Mouse (Mus musculus): Measurements from ENCODE around the gene Fgfr2.

Fgfr2 gene

GRCm38 (mm10) chr7:131846066-131846905 is 1276.9 kb downstream of the Fgfr2 start:
- no peak for DNase-seq

DNA sequence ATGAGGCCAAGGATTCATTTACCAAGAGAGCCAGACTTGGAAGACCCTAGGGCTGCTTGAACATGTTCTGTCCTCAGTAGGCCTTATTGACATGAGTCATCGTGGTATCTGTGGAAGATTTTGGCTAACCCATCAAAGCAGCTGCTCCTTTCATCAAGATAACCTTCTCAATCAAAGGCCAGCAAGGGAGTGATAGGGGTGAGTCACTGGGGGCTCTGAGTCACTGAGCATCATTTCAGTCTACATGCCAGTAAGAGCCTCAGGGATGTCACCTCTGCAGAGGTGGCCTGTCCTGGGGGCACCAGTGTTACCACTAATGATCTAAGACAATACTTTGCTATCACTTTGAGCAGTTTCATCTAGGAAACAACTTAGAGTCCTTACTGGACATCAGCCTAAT is 1292.9 kb downstream of the Fgfr2 start:
- no peak for DNase-seq

DNA sequence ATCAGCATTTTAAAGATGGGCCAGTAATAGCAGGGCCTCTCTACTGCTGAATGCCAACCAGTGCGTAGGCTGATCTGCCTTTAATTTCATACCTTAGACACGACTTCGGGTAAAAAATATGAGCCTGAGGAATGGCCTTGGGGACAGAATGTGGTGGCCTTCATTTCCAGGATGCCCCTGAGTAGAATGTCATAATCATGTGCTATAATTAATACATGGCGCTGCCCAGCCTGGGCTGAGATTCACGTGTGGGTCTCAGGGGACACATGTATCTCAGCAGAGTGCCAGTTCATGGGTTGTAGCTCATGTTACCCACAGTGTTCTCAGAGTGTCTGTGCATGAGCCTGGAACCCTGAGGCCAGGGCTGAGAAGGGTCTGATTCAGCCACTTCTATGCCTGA is 1296.3 kb downstream of the Fgfr2 start:
- no peak for DNase-seq

- DNase-seq = no peak
Observed at GRCm38 (mm10) chr7:131817976-131818375, 1305.2 kb downstream of the Fgfr2 start.

DNA sequence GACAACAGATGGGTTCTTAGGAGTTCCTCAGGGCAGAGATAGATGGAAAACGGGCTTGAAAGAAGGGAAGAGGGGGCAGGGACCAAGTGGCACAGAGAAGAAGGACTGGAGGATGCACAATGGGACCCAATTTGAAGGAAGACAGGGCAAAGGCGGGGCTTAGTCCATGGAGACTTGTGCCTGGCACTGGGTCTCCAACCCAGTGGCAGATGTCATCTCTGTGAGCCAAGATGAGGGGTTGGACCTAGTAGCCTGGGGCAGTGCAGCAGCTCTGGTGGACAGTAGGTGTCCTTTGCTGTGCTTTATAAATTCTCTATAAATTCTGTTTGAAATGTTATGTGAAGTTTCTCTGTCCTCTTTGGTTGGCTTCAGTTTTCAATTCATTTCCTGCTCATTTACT is 1306.5 kb downstream of the Fgfr2 start:
- DNase-seq = no peak

DNA sequence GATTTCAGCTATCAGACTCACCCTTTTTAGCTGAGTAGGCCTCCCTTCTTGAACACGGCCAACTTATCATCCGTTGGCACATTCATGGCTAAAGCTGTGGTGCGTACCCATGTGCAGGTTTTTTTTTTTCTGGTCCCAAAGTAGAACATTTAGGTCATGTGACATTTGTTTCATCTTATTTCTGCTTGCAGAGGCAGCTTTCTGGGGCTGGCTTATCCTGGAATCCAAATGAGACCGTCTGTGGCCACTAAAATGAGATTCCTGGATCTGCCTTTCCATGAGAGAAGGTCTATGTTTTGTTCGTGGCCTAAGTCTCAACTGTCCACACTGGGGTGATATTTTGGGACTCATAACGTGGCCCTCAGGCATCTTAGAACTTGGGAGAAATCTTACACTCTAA is 1311.0 kb downstream of the Fgfr2 start:
- DNase-seq = no peak

- DNase-seq = no peak
Observed at GRCm38 (mm10) chr7:131810916-131811315, 1312.2 kb downstream of the Fgfr2 start.

GRCm38 (mm10) chr7:131809584-131810181 is 1313.5 kb downstream of the Fgfr2 start:
- no peak for DNase-seq

- DNase-seq = no peak
Observed at GRCm38 (mm10) chr7:131807257-131807656, 1315.9 kb downstream of the Fgfr2 start.

GRCm38 (mm10) chr7:131805525-131806202 is 1317.5 kb downstream of the Fgfr2 start:
- no peak for DNase-seq

- peak; percentile 56 for DNase-seq
Observed at GRCm38 (mm10) chr7:131800416-131801045, 1322.6 kb downstream of the Fgfr2 start.

DNA sequence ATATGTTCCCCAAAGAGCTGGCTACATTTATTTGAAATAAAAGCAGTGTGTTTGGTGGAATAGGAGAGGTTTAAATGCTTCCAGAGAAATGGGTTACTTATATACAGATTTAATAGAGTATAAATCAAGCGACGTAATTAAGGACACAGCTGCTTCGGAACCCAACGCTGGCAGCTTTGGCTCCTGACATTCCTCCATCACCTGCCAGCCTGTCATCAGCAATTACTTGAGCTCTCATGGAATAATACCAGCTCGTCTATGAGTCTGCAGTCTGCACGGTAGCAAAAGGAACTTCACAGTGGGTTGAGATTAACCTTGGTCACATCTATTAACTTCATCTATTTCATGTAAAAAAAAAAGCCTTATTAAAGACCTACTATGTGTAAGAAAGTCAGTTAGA is 1326.0 kb downstream of the Fgfr2 start:
- no peak for DNase-seq

DNA sequence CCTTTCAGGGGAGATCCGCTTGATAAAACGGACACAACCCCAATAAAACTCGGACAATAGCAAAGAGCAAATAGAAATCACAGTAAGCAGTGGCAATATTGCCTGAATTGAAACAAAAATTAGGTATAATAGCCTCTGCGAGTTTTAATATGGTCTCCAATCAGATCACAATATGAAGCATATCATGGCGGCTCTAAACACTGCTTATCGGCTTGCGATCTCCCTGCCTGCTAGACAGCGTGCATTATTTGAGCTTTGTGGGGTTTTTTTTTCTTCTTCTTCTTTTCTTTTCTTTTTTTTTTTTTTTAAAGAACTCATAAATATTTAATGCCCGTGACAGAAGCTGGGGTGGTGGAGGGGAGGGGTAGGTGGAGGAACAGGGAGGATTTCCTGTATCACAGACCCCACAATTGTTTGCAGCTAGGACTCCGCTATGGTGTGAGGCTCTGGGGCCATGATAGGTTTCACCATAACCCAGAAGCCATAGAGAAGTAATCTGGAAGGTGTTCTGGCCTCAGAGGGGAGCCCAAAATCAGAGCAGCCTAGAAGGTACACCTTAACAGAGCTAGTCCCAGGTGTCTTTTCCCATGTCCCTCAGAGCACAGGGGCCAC is 1334.4 kb downstream of the Fgfr2 start:
- no peak for DNase-seq

- no peak for DNase-seq
Observed at GRCm38 (mm10) chr7:131785721-131786120, 1337.4 kb downstream of the Fgfr2 start.

DNA sequence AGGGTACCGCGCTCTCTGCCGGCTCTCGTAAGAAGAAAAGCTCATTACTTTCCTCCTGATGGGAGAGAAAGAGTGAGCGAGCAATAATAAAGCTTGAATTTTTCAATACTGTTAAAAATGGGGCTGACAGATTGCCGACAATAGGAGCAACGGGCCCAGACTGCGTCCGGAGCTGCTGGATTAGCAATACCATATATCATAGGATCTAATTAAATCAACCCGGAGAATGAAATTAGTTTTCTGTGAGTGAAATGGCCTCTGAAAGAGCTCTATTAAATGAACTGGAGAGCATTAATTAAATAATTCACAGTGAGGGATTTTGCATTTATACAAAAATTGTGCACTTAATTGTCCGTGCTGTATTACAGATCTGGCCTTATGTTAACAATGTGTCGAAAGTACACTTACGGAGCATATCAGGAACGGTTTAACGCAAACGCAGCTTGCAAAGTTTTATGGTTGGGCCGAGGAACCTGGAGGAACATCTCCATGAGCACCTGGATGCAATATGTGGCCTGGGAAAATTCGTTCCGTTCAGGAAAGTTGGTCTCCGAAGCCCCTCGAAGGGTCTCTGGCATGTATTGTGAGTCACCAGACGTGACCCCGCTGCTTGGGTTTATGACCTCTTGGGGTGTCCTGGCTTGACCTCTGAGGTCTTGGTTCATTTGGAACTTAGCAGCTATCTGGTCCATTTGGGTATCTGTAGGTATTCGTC is 1344.7 kb downstream of the Fgfr2 start:
- DNase-seq = no peak

DNA sequence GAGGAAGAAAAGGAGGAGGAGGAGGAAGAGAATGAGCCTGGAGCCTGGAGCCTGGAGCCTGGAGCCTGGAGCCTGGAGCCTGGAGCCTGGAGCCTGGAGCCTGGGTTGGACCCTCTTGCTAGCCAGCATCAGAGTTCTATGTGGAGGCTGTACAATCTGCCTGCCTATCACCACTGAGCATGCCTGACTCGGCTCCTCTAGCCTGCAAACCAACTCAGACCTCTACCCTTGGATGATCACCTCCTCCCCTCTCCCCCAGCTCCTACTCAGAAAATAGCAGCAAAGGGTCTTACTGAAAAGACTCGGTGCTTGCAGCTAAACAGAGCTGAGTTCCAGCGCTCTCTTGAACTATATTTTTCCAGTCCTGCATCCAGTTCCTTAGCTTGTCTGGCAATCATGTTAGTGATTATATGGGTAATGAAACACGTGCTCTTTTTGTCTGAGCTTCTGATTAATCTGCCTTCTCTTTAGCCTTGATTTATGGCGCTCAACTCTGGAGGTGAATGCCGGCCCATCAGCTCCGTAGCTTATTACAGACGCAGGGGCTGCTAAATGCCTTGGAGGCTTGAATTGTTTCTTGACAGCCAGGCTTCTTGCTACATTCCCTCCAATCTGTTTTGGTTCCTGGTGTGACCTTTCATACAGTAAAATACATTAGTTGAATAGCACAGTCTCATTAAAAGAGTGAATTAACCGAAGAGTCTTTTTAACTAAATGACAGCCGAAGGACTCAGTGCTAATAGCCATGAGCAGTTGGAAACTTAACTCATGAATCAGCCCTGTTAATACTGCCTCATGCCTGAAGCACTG is 1345.5 kb downstream of the Fgfr2 start:
- no peak for DNase-seq

- DNase-seq = no peak
Observed at GRCm38 (mm10) chr7:131776191-131776752, 1346.9 kb downstream of the Fgfr2 start.

DNA sequence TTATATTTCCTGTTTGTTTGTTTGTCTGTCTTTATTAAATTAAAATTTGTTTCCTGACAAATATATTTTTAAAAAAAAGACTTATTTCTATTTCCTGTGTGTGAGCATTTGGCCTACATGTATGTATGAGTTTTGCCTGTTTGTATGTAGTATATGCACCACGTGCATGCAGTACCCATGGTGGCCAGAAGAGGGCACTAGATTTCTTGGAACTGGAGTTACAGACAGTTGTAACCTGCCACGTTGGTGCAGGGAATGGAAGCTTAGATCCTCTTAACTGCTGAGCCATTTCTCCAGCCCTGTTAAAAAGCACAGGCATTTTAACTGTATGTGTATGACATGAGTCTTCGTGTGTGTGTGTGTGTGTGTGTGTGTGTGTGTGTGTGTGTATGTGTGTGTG is 1365.2 kb downstream of the Fgfr2 start:
- no peak for DNase-seq

DNA sequence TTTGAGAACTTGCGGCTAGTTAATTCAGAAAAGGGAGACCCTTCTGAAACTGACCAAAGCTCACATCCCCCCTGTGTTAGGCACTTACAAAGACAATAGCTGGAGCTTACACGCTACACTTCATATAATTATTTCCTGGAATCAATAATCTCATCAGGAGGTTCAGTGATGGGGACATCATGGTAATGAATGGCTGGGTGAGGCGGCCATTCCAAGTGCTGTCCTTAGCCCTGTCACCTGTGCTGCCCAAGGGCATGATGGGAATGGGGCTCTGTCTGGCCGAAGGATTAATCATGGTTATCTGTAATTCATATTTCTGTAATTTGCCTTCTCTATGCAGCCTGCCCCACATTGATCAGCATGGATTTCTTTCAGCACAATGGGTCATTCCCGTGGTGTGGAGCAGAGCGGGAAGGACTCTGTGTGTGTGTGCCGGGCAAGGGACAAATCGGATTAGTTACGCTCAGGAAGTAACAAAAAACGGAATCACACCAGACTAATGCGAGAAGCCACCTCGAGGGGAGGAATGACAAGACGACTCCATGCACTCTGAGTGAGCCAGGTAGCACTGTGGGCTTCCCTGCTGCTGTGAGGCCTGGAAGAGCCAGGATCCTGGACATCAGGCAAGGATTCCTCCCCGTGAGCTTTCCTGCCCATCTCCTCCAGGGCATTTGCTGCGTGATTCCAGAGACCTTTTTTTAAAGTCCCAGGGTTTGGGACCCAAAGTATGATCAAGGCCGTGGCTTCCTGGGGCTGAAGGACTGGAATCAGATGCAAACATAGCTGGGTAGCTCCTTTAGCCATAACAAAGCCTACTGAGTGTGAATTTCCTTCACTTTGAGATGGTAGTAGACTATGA is 1375.8 kb downstream of the Fgfr2 start:
- no peak for DNase-seq

GRCm38 (mm10) chr7:131746752-131747151 is 1376.4 kb downstream of the Fgfr2 start:
- no peak for DNase-seq
